Mouse (Mus musculus): ENCODE measurements at regions not wholly inside any gene's neighbourhood (a gene's known extent, or its start where the extent isn't known, plus 50 kb on each side); places are given as distances from the start of the nearest gene placed in this dataset.

DNA sequence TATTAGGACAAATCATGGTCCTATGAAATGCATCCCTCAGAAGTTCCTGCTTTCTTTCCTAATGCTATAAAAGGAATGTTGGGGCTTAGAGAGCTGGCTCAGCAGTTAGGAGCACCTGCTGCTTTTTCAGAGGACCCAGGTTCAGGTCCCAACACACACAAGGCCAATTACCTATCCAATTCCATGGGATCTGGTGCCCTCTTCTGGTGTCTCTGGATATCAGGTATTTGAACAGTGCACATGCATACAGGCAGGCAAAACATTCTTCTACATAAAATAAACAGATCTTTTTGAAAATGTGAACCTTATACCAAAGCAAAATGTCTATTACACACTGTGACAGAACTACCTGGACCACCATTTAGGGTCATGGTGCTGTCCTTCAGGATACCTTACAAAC is 177.4 kb downstream of the Phf3 start:
- TF ChIP-seq POLR2A (IDR thresholded peaks at IDR 0.05; ENCODE audit: control insufficient read depth in 1 of 2, insufficient read depth in 1 of 2, low read depth in 1 of 2, low read length in 2 of 2, poor library complexity in 1 of 2) (no peak), EP300 (IDR thresholded peaks at IDR 0.05; ENCODE audit: low read depth in 1 of 2, low read length in 2 of 2) (no peak), ZC3H11A (IDR thresholded peaks at IDR 0.05; ENCODE audit: low read depth, low read length) (no peak), MYC (IDR thresholded peaks at IDR 0.05; ENCODE audit: low read depth, low read length) (no peak), RCOR1 (IDR thresholded peaks at IDR 0.05; ENCODE audit: low read depth, low read length) (no peak)
